Comparison of ENCODE assay signal across 21 mouse cellular contexts in genomic region chr3:144050341-144050740, GRCm38 (mm10).
"Had no signal": no experiment of that assay in that cellular context is flagged by ENCODE, and none has a peak within 500 bp of the region (broad histone marks: within the 10 kb centered on the region; RNA-seq: fewer than 3 reads in every experiment).

No protein-coding gene starts in this region.

- H3K9ac ChIP-seq: lung, embryonic 14.5 days; midbrain, embryonic 12.5 days; neural tube, embryonic 13.5 days; neural tube, embryonic 15.5 days; stomach, embryonic 15.5 days had no signal

- H3K27me3 ChIP-seq: midbrain, embryonic 12.5 days; neural tube, embryonic 13.5 days; neural tube, embryonic 15.5 days; stomach, embryonic 15.5 days had no signal

- H3K36me3 ChIP-seq: midbrain, embryonic 10.5 days; midbrain, embryonic 12.5 days; neural tube, embryonic 13.5 days; neural tube, embryonic 15.5 days; stomach, embryonic 15.5 days had no signal

- ATAC-seq: midbrain, embryonic 16.5 days had no signal

- H3K4me3 ChIP-seq: midbrain, embryonic 10.5 days; midbrain, embryonic 12.5 days; myocyte; neural tube, embryonic 13.5 days; neural tube, embryonic 15.5 days; stomach, embryonic 15.5 days had no signal

- H3K27ac ChIP-seq: midbrain, embryonic 10.5 days; midbrain, embryonic 12.5 days; neural tube, embryonic 13.5 days; neural tube, embryonic 15.5 days; stomach, embryonic 15.5 days; stomach, postnatal 0 days had no signal

- H3K9me3 ChIP-seq: midbrain, embryonic 10.5 days; midbrain, embryonic 12.5 days; neural tube, embryonic 13.5 days; neural tube, embryonic 15.5 days; stomach, embryonic 15.5 days had no signal

- DNase-seq: lung, adult 18-20 months; lung, embryonic 14.5 days; lung, postnatal 10 days; lung, postnatal 4 days; midbrain, embryonic 14.5 days; retina, postnatal 1 day; right cerebral cortex, adult 18-20 months; right cerebral cortex, postnatal 25 days; right cerebral cortex, postnatal 4 days; spleen, adult 18-20 months; thymus, adult 2 months; thymus, postnatal 25 days; thymus, postnatal 4 days had no signal

- H3K4me2 ChIP-seq: lung, embryonic 14.5 days; midbrain, embryonic 12.5 days; neural tube, embryonic 13.5 days; neural tube, embryonic 15.5 days; stomach, embryonic 15.5 days had no signal

- H3K4me1 ChIP-seq: midbrain, embryonic 12.5 days; neural tube, embryonic 13.5 days; neural tube, embryonic 15.5 days; stomach, embryonic 15.5 days had no signal
